Mouse (Mus musculus) olfactory bulb, adult 2 months (tissue): Measurements from ENCODE around the gene Mau2.

ENCODE experiments used
- CTCF ChIP-seq: fragments of 200-500 bp; IDR thresholded peaks from 2 replicates; pipeline ENCODE4 v1.5.1; 2012; ENCODE audit warnings: low read depth, mild to moderate bottlenecking, low read length, moderate library complexity; ENCODE audit not compliant: insufficient read depth
- POLR2A ChIP-seq: fragments of 200-500 bp; IDR thresholded peaks from 2 replicates; pipeline ENCODE4 v1.6.1; 2012; ENCODE audit warnings: mild to moderate bottlenecking, low read depth, low read length, moderate library complexity; ENCODE audit not compliant: insufficient read depth

DNA sequence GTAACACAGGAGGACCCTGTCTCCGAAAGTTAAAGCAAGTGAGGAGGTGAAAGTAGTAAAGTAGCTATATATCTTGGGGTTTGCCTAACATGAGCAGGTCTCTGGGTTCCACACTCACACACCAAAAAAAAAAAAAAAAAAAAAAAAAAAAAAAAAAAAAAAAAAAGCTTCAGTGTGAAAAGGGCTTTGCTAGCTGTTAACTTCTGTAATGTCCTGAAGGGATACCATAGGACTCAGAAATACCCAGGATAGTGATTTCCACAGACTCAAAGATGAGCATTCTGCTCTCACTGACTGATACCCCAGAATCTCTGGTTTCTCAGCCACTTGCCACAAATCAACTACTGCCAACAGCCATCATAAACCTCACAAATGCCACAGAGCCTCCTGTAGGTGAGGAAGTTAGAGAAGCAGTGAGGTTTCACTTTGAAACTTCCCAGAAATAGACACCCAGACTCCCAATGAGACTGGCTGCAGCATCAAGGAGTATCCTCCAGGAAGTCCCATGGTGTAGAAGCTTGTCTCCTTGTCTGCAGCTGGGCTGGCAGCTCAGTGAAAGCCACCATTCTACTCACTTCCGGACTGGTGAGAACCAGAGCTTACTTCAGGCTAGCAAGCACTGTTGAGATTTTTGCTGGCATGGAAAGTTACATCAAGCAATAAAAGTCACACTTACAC, 57.5 kb downstream of the Mau2 start:
- no peak for TF ChIP-seq POLR2A
- TF ChIP-seq CTCF = no peak
